Mouse (Mus musculus) mature B cell (primary cell): ENCODE results near the gene Ngdn.
"Not testable (repeated sequence)": the region's sequence is repeated elsewhere in the genome, so short reads cannot be mapped to it uniquely, and the experiment has no call there.

Experiments used
- in situ Hi-C: fragments of 300-500 bp; cut with MboI; formaldehyde crosslinking; loops from 2 replicates; pipeline ENCODE4 v1.14.3; 2019

Gene Ngdn

DNA sequence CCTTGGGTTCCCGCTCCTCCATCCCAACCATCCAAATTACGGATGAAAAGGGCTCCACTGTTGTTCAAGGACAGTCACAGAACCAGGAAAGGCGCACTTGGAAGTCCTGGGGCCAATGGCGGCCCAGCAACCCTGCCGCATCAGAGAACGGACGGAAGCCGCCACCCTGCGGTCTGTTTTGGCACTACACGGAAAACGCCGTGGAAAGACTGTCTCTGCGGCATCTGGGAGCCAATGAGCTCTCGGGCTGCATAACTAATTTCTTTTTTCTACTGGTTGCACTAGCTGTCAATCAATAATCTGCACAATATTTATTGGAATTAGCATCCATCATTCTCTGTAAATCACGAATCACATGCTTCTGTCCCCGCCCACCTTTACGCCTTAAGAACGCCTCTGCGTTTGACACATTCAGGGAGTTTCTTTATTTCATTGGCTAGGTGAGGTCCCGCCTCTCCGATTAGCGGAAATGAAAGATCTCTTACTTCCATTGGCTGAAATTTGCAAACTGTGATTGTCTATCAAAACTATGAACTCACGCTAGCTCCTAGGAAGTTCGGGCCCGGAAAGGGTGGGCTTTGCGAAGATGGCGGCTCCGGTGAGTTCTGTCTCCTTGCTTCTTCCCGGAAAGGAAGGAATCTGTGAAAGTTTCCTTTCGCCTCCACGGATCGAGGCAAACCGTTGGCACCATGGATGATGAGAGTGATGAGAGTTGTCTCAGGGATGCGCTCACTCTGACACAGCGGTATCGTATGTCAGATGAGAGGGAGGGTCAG, at the start of gene Ngdn:
Gene Ngdn (plus strand): TSS at position 464 of the 776 bp plus-strand sequence.
- in situ Hi-C loops, result loop anchor here (10.0 kb wide), 1 partner anchor 110 kb away; no protein-coding TSS in a partner anchor

- in situ Hi-C loops, result no loop called here
Measured at GRCm38 (mm10) chr14:54965631-54966030, 49.6 kb upstream of the Ngdn start.

DNA sequence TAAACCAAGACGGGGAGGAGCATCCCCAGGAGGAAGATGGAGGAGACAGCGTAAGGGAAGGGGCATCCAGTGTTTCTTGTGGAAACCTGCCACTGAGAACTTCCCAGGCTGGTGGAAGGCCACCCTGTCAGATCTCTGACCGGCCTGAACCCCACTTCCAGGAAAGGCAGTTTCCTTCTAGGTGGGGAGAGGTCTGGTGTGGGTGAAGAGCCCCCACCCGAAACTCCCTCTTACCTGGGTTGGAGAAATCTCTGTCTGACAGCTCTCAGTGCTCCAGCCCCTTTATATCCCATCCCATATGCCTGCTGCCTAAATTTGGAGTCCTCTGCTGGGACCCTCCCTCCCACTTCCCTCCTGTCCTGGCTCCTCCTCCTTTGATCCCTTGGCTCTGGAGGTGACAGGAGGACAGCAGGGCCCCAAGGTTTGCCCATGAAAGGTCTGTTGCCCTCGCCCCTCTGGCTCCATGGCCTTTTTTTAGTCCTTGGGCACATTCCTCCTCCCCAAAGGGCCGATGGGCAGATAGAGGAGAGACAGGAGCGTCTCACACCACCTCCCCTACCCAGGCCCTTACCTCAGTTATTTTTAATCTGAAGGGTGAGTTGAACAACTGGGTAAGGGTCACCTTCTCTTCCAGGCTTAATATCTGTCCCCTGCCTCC, 48.8 kb upstream of the Ngdn start, which contains the start of gene Myh6:
Gene Myh6 (minus strand): TSS at position 608 of the 658 bp plus-strand sequence.
- in situ Hi-C loops, result no loop called here

DNA sequence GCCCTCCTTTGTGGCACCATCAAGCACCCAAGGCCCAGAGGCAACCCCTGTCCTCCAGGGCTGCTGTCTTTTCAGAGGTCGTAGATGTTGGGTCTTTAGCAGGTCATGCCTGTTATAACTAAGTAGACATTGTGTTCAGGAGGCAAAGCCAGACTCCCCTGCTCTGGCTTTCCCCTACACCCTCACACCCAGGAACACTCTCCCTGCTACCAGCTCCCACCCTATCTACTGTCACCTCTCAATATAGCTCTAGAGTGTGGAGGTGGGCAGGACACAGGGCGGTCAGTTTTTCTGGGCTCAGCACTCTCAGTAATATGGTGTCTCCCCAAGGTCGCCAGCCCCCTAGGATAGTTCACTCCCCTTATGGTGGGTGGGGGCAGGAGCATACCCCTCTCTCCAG, 47.4 kb upstream of the Ngdn start:
- in situ Hi-C loops, result no loop called here

DNA sequence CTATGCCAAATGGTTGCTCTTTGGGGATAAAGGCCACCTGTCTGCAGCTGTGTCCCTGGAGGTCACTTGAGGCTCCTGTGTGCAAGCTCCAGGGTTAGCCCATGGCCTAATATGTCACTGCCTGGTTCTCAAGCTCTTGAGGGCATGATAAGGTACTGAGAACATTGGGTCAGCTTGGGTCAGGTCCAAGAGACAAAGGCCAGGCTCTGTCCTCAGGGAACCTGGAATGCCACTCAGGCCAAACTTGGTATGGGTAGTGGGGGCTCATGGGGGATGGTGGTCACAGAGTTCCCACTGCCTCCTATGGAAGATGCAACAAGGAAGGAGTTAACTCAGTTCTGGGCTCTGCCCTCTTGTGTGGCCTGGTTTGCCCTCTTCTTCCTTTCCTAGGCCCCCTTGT, 46.9 kb upstream of the Ngdn start:
- in situ Hi-C loops, result no loop called here

DNA sequence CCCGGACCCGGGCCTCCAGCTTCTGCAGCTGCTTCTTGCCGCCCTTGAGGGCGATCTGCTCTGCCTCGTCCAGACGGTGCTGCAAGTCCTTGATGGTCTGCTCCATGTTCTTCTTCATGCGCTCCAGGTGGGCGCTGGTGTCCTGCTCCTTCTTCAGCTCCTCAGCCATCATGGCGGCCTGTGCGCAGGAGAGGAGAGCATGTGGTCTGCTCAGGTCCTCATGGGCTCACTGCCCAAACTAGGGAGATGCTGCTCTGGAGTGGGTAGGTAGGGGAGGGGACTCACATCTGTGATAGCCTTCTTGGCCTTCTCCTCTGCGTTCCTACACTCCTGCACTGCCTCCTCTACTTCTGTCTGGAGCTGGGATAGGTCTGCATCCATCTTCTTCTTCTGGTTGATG, 42.5 kb upstream of the Ngdn start:
- in situ Hi-C loops, result not testable (repeated sequence)

GRCm38 (mm10) chr14:54974068-54974791, 41.0 kb upstream of the Ngdn start:
- in situ Hi-C loops, result no loop called here

DNA sequence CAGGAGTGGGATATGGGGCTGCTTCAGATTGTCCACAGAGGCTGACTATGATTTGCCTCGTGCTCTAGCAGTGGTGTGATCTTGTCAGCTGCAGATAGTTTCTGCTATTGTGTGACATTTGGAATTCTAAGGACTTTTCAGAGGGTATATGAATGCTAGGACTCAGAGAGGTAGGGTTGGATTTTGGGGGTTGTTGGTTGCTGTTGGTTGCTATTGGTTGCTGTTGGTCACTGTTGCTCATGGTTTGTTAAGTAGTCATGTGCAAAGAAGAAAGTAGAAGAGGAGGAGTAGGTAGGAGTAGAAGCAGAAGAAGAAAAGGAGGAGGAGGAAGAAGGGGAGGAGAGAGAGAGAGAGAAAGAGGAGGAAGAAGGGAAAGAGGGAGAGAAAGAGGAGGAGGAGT, 38.6 kb upstream of the Ngdn start, which contains the start of gene Gm17428:
Gene Gm17428 (plus strand): TSS at position 301 of the 400 bp plus-strand sequence.
- in situ Hi-C loops, result no loop called here

DNA sequence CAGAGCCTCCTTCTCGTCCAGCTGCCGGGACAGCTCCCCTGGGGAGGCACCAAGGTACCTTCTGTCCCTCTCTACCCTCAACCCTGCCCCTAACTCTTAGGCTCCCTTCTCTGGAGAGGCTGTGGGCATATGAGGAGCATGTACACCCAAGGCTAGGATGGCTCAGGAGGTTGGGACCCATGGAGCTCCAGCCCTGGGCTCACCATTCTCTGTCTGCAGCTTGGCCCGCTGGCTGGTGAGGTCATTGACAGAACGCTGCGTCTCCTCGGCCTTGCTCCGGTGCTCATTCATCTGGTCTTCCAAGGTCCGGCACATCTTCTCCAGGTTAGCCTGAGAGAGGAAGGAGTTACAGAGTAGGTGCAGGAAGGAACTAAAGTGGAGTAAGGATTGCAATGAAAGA, 36.6 kb upstream of the Ngdn start:
- in situ Hi-C loops, result no loop called here

GRCm38 (mm10) chr14:54981934-54982333, 33.3 kb upstream of the Ngdn start:
- in situ Hi-C loops, result no loop called here

- in situ Hi-C loops, result not testable (repeated sequence)
Measured at GRCm38 (mm10) chr14:54988350-54988874, 26.8 kb upstream of the Ngdn start.

GRCm38 (mm10) chr14:54988882-54989281, 26.4 kb upstream of the Ngdn start:
- in situ Hi-C loops, result no loop called here

DNA sequence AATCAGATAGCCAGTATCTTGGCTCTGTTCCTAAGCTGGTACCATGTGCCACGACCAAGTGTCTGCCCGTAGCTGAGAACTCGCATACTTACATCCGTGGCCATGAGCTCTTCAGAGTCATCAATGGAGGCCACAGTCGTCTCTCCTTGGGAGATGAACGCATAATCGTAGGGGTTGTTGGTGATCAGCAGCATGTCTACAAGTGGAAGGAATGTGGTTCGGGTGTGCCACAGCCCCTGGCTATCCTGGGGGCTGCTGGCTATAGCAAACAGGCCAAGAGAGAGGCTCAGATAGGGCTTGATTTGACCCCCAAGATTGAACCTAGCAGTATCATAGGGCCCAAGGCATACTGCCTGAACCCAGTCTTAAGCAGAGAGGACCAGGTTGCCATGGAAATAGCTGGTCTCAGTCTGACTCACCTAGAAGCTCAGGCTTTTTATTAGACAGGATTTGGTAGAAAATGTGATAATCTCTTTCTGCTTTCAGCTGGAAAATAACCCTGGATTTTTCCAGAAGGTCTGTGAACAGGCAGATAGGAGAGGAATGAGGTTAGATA, 25.3 kb upstream of the Ngdn start:
- in situ Hi-C loops, result no loop called here

- in situ Hi-C loops, result no loop called here
Measured at GRCm38 (mm10) chr14:54992196-54992595, 23.1 kb upstream of the Ngdn start.

DNA sequence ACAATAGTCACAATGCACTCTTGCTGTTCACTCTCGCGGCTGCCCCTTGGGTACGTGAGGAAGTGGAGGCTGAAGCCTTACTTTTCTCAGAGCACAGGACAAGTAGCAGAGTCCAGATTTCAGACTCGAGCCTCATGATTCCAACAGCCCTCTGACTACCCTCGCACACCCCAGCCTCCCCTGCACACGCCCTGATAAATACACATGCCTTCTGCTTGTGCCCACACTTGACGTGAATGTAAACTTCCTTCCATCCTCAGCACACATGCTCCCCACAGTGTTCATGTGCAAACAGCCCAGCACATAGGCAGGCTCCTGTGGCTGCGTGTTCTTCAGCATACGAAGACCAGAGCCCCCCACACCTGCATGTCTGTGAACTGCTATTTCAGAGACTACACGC, 21.6 kb upstream of the Ngdn start:
- in situ Hi-C loops, result no loop called here

GRCm38 (mm10) chr14:54994136-54994868, 21.0 kb upstream of the Ngdn start, which contains the start of gene Myh7:
Myh7 (minus strand) TSS chr14:54994626.
- in situ Hi-C loops, result no loop called here

GRCm38 (mm10) chr14:54994869-54995186, 20.4 kb upstream of the Ngdn start:
- in situ Hi-C loops, result no loop called here

DNA sequence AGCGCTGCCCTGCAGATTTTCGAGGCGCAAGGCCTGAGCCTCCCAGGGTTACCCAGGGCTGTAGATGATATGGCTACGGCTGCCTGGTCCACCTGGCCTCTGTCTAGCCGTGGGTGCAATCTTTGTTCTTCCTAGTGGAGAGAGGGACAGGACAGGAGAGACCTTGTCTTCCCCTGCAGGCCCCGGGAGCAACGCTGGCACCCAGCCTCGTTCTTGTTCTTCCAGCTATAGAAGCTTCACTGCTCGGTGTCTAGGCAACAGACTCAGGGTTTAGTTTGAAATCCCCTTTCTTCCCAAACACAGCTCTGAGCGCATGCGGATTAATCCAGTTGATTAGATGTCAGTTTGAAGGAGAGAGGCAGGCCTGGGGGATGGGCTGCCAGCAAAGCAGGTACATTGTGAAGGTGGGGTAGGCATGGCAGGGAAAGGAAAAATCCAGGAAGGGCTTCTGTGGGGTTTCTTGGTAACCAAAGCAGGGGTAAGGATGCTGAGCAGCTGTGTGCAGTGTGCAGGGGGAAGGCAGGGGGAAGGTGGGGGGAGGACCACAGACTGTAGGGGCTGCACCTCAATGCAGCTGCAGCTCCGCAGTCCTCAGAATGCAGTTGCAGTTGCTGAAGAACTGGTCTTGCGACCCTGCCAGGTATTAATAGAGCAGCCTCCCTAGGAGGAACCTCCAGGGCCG, 19.7 kb upstream of the Ngdn start:
- in situ Hi-C loops, result no loop called here

DNA sequence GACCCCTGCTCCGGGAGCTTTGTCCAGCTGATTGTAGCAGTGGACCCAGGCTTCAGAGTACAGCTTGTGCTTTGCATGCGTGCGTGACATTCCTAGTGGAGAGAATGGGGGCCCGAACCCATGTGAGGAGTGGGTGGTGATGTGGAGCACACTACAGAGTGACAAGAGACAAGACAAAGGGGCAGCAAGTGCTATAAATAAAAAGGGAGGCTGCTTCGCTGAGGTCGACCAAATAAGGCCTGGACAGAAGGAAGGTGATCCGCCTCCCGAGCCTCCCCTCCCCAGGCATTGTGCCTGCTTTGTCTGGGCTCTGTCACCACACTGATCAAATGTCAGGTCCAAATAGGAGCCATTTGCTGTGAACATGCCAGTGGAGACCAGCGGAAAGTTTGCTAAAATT, 18.5 kb upstream of the Ngdn start:
- in situ Hi-C loops, result no loop called here

DNA sequence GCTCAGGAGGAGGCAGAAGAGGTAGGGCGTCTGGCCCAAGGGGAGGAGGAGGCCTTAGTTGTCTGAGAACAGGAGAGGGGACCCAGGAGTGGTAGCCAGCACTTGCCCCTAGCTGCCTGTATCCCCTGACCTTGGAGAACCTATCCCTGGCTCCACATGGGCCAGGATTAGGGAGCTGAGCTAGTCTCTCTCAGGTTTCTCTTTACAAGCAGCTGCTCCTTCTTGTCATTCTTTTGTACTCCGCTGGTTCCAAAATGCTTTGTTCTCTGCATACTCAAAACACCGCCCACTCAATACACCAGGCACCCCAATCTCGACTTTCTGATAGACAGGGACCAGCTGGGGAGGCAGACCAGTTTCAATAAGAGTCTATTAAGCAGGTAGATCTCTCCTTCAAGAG, 18.0 kb upstream of the Ngdn start:
- in situ Hi-C loops, result no loop called here

DNA sequence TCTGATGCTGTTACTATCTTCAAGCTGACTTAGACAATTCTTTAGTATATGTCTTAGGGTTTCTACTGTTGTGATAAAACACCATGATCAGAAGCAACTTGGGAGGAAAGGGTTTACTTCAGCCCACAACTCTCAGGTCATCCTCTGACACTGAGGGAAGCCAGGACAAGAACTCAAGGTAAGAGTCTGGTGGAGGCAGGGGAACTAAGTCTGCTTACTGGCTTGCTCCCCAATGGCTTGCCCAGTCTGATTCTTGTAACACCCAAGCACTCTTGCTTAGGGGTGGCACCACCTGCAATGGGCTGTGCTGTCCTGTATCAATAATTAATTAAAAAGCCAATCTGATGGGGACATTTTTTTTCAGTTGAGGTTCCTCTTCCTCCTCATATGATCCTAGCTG, 16.6 kb upstream of the Ngdn start:
- in situ Hi-C loops, result no loop called here
